Mouse (Mus musculus) MEL (cell line): Measurements from ENCODE around the gene Ccar1. TPM values are rescaled to one million over a fixed set of nuclear protein-coding genes. Genes with fewer than 3 reads are reported as not detected.

Source experiments
- DNase-seq: peaks from one replicate; pipeline ENCODE4 v3.0.0; 2011; ENCODE audit warnings: low read depth, low spot score
- H3K27ac ChIP-seq: 2 replicates; pipeline ENCODE4 v1.5.1; 2012; ENCODE audit warnings: low read depth, mild to moderate bottlenecking, control low read depth, low read length, moderate library complexity; ENCODE audit not compliant: control insufficient read depth
- H3K27me3 ChIP-seq, 2 experiments: fragments of 150-350 bp in 1 of 2; sonication (generic) in 1 of 2; 2 replicates each; pipeline ENCODE4 v1.6.1; 2012; ENCODE audit warnings: low read length in 2 of 2, mild to moderate bottlenecking in 2 of 2, improper control_type of control experiment in 1 of 2, moderate library complexity in 1 of 2; ENCODE audit not compliant: insufficient read depth in 2 of 2, control insufficient read depth in 1 of 2
- H3K36me3 ChIP-seq, 2 experiments: 2 replicates each; pipeline ENCODE4 v1.6.1; 2012 to 2014; ENCODE audit warnings: low read length in 2 of 2, improper control_type of control experiment in 1 of 2, inconsistent platforms in 1 of 2, mild to moderate bottlenecking in 1 of 2; ENCODE audit not compliant: insufficient read depth in 2 of 2, control insufficient read depth in 1 of 2
- H3K4me1 ChIP-seq, 2 experiments: fragments of 150-350 bp in 1 of 2; sonication (generic) in 1 of 2; 2 replicates each; pipeline ENCODE4 v1.6.1; 2012; ENCODE audit warnings: low read length in 2 of 2, improper control_type of control experiment in 1 of 2, mild to moderate bottlenecking in 1 of 2; ENCODE audit not compliant: insufficient read depth in 2 of 2, control insufficient read depth in 1 of 2
- H3K4me3 ChIP-seq, 2 experiments: fragments of 150-350 bp in 1 of 2; sonication (generic) in 1 of 2; 2 replicates each; pipeline ENCODE4 v1.5.1; 2012; ENCODE audit warnings: low read depth in 2 of 2, low read length in 2 of 2, mild to moderate bottlenecking in 2 of 2, moderate library complexity in 2 of 2, control low read depth in 1 of 2, improper control_type of control experiment in 1 of 2; ENCODE audit not compliant: control insufficient read depth in 1 of 2, insufficient read depth in 1 of 2
- H3K79me2 ChIP-seq: 2 replicates; pipeline ENCODE4 v1.6.1; 2012; ENCODE audit warnings: mild to moderate bottlenecking, low read length, moderate library complexity; ENCODE audit not compliant: control insufficient read depth, poor library complexity, insufficient read depth
- H3K9ac ChIP-seq: 2 replicates; pipeline ENCODE4 v1.6.1; 2012; ENCODE audit warnings: low read depth, mild to moderate bottlenecking, control low read depth, low read length, moderate library complexity; ENCODE audit not compliant: control insufficient read depth, poor library complexity, severe bottlenecking
- H3K9me3 ChIP-seq: fragments of 150-350 bp; sonication (generic); replicated peaks from 2 replicates; pipeline ENCODE4 v1.6.1; 2012; ENCODE audit warnings: mild to moderate bottlenecking, low read length, improper control_type of control experiment, moderate library complexity; ENCODE audit not compliant: insufficient read depth
- CTCF ChIP-seq, 3 experiments: IDR thresholded peaks in 2 of 3; conservative IDR thresholded peaks in 1 of 3; 2 replicates each; pipeline ENCODE4 v1.5.1; 2011 to 2012; ENCODE audit warnings: low read length in 3 of 3, low read depth in 2 of 3, mild to moderate bottlenecking in 2 of 3, improper control_type of control experiment in 1 of 3, inconsistent platforms in 1 of 3, mixed read lengths in 1 of 3, moderate library complexity in 1 of 3; ENCODE audit not compliant: control insufficient read depth in 1 of 3, insufficient read depth in 1 of 3, poor library complexity in 1 of 3, severe bottlenecking in 1 of 3
- E2F4 ChIP-seq: IDR thresholded peaks from 2 replicates; pipeline ENCODE4 v1.6.1; 2011; ENCODE audit warnings: low read depth, low read length, improper control_type of control experiment, borderline replicate concordance
- ETS1 ChIP-seq: IDR thresholded peaks from 2 replicates; pipeline ENCODE4 v1.6.1; 2012; ENCODE audit warnings: low read depth, mild to moderate bottlenecking, inconsistent platforms, low read length, improper control_type of control experiment, moderate library complexity
- GATA1 ChIP-seq: IDR thresholded peaks from 2 replicates; pipeline ENCODE4 v1.6.1; 2011; ENCODE audit warnings: low read depth, low read length, improper control_type of control experiment
- KAT2A ChIP-seq: conservative IDR thresholded peaks from 2 replicates; pipeline ENCODE4 v1.6.1; 2012; ENCODE audit warnings: low read depth, low read length, improper control_type of control experiment, inconsistent platforms
- MYB ChIP-seq: IDR thresholded peaks from 2 replicates; pipeline ENCODE4 v1.6.1; 2011; ENCODE audit warnings: mild to moderate bottlenecking, low read depth, low read length, improper control_type of control experiment
- NELFE ChIP-seq: IDR thresholded peaks from 2 replicates; pipeline ENCODE4 v1.6.1; 2011; ENCODE audit warnings: low read depth, low read length, improper control_type of control experiment
- POLR2A ChIP-seq, 2 experiments: IDR thresholded peaks; 2 replicates each; pipeline ENCODE4 v1.6.1; 2011 to 2012; ENCODE audit warnings: low read length in 2 of 2, mild to moderate bottlenecking in 2 of 2, control low read depth in 1 of 2, improper control_type of control experiment in 1 of 2, low read depth in 1 of 2, moderate library complexity in 1 of 2; ENCODE audit not compliant: control insufficient read depth in 1 of 2, insufficient read depth in 1 of 2, poor library complexity in 1 of 2
- POLR2AphosphoS5 ChIP-seq: IDR thresholded peaks from 2 replicates; pipeline ENCODE4 v1.6.1; 2012; ENCODE audit warnings: low read depth, borderline replicate concordance, mild to moderate bottlenecking, inconsistent platforms, low read length, moderate library complexity, mixed read lengths
- RAD21 ChIP-seq: IDR thresholded peaks from 2 replicates; pipeline ENCODE4 v1.6.1; 2011; ENCODE audit warnings: mild to moderate bottlenecking, low read depth, low read length, improper control_type of control experiment
- SIN3A ChIP-seq: IDR thresholded peaks from 2 replicates; pipeline ENCODE4 v1.6.1; 2012; ENCODE audit warnings: low read length, improper control_type of control experiment, inconsistent platforms
- SMC3 ChIP-seq: IDR thresholded peaks from 2 replicates; pipeline ENCODE4 v1.6.1; 2011; ENCODE audit warnings: low read depth, low read length, improper control_type of control experiment
- USF1 ChIP-seq: IDR thresholded peaks from 2 replicates; pipeline ENCODE4 v1.6.1; 2014; ENCODE audit warnings: low read depth, mild to moderate bottlenecking, inconsistent platforms, low read length, improper control_type of control experiment, moderate library complexity
- USF2 ChIP-seq, 2 experiments: IDR thresholded peaks; 2 replicates each; pipeline ENCODE4 v1.6.1; 2011 to 2012; ENCODE audit warnings: improper control_type of control experiment in 2 of 2, low read length in 2 of 2, borderline replicate concordance in 1 of 2, inconsistent platforms in 1 of 2, low read depth in 1 of 2, mild to moderate bottlenecking in 1 of 2; ENCODE audit not compliant: insufficient read depth in 1 of 2
- polyA plus RNA-seq, 2 experiments: library from polyadenylated mRNA; stranded (reverse) in 1 of 2; unstranded in 1 of 2; fragments of >175 nt in 1 of 2; fragments of >200 nt in 1 of 2; gene quantifications; 2 replicates each; pipeline versions ENCODE4 v1.2.1 to v1.2.4; 2012; ENCODE audit warnings: low replicate concordance in 2 of 2, low read depth in 1 of 2; ENCODE audit not compliant: insufficient read length in 2 of 2, insufficient read depth in 1 of 2, missing spikeins in 1 of 2
- total RNA-seq: library from RNA; depleted of rRNA; stranded (reverse); fragments of 300-350 nt; gene quantifications from 2 replicates; pipeline ENCODE4 v1.2.3, GENCODE M21; 2012

The Ccar1 gene
- total and polyA plus RNA-seq, 3 experiments = 41.5 to 66.8 (median 65.4) TPM

GRCm38 (mm10) chr10:62823431-62823830, 31.3 kb upstream of the Ccar1 start (continued):
- TF ChIP-seq USF2 (IDR thresholded peaks at IDR 0.05; ENCODE audit: borderline replicate concordance in 1 of 2, insufficient read depth in 1 of 2, low read depth in 1 of 2, low read length in 2 of 2) = no peak
- no peak for TF ChIP-seq GATA1

GRCm38 (mm10) chr10:62810010-62810409, 17.9 kb upstream of the Ccar1 start:
- Histone ChIP-seq H3K27me3 (peaks cover 8% of the 10 kb centered on the region in 2 experiments), H3K4me1 (no peaks in the 10 kb centered on the region), H3K9me3 (no peaks in the 10 kb centered on the region), H3K79me2 (no peaks in the 10 kb centered on the region), H3K27ac (no peak overlapping the region), H3K9ac (no peak overlapping the region), H3K36me3 (no peaks in the 10 kb centered on the region), H3K4me3 (no peak overlapping the region)
- no peak for DNase-seq
- TF ChIP-seq KAT2A = no peak
- peak; percentile 21 for TF ChIP-seq RAD21
- no peak for TF ChIP-seq POLR2A (IDR thresholded peaks at IDR 0.05; ENCODE audit: control insufficient read depth in 1 of 2, insufficient read depth in 1 of 2, low read depth in 1 of 2, low read length in 2 of 2, poor library complexity in 1 of 2)
- peak; percentile 59 for TF ChIP-seq SMC3
- no peak for TF ChIP-seq USF2 (IDR thresholded peaks at IDR 0.05; ENCODE audit: borderline replicate concordance in 1 of 2, insufficient read depth in 1 of 2, low read depth in 1 of 2, low read length in 2 of 2)
- TF ChIP-seq NELFE = no peak
- TF ChIP-seq POLR2AphosphoS5 = no peak
- TF ChIP-seq ETS1 = no peak
- no peak for TF ChIP-seq E2F4
- peak in 1 of 3 experiments; percentile 40; a peak in 2 of 6 replicates for TF ChIP-seq CTCF (IDR thresholded peaks at IDR 0.05 in 2 of 3, conservative IDR thresholded peaks at IDR 0.05 in 1 of 3; ENCODE audit: control insufficient read depth in 1 of 3, insufficient read depth in 1 of 3, low read depth in 2 of 3, low read length in 3 of 3, poor library complexity in 1 of 3, severe bottlenecking in 1 of 3)

GRCm38 (mm10) chr10:62808766-62809165, 16.7 kb upstream of the Ccar1 start:
- no peak for TF ChIP-seq MYB
- TF ChIP-seq POLR2A (IDR thresholded peaks at IDR 0.05; ENCODE audit: control insufficient read depth in 1 of 2, insufficient read depth in 1 of 2, low read depth in 1 of 2, low read length in 2 of 2, poor library complexity in 1 of 2) = no peak
- TF ChIP-seq USF1 = no peak
- no peak for TF ChIP-seq SIN3A
- TF ChIP-seq GATA1 = no peak
- Histone ChIP-seq H3K36me3 (no peaks in the 10 kb centered on the region), H3K9ac (no peak overlapping the region), H3K4me1 (no peaks in the 10 kb centered on the region), H3K9me3 (no peaks in the 10 kb centered on the region), H3K79me2 (no peaks in the 10 kb centered on the region), H3K4me3 (no peak overlapping the region), H3K27ac (no peak overlapping the region), H3K27me3 (peaks cover 8 to 10% of the 10 kb centered on the region in 2 experiments)
- DNase-seq = no peak
